Mouse (Mus musculus) ES-Bruce4 (cell line): ENCODE data around the gene Rilpl1. TPM values are rescaled to one million over a fixed set of nuclear protein-coding genes. Genes with fewer than 3 reads are reported as not detected.
A peak's percentile ranks its signal among the peaks of the same experiment; 100 is the strongest.

ENCODE experiments used
- H3K27ac ChIP-seq: 2 replicates; pipeline ENCODE4 v1.5.1; 2012; ENCODE audit warnings: low read length, inconsistent platforms; ENCODE audit not compliant: insufficient read depth
- H3K27me3 ChIP-seq: 2 replicates; pipeline ENCODE4 v1.6.1; 2012; ENCODE audit warnings: mild to moderate bottlenecking, low read length, inconsistent platforms; ENCODE audit not compliant: control insufficient read depth, poor library complexity, insufficient read depth, severe bottlenecking
- H3K36me3 ChIP-seq: 2 replicates; pipeline ENCODE4 v1.6.1; 2012; ENCODE audit warnings: inconsistent platforms, mild to moderate bottlenecking, low read length, moderate library complexity; ENCODE audit not compliant: control insufficient read depth, poor library complexity, insufficient read depth, severe bottlenecking
- H3K4me1 ChIP-seq: one replicate; pipeline ENCODE4 v1.8.1; 2011; ENCODE audit warnings: low read length; ENCODE audit not compliant: control insufficient read depth, insufficient read depth
- H3K4me3 ChIP-seq: 2 replicates; pipeline ENCODE4 v1.5.1; 2011; ENCODE audit warnings: low read depth, mild to moderate bottlenecking, low read length
- H3K9ac ChIP-seq: 2 replicates; pipeline ENCODE4 v1.6.1; 2012; ENCODE audit warnings: low read depth, mild to moderate bottlenecking, inconsistent platforms; ENCODE audit not compliant: poor library complexity, severe bottlenecking
- H3K9me3 ChIP-seq: replicated peaks from 2 replicates; pipeline ENCODE4 v1.6.1; 2012; ENCODE audit warnings: mild to moderate bottlenecking, low read length, inconsistent platforms; ENCODE audit not compliant: control insufficient read depth, poor library complexity, insufficient read depth, severe bottlenecking
- CTCF ChIP-seq: IDR thresholded peaks from one replicate; pipeline ENCODE4 v1.8.1; 2011; ENCODE audit warnings: low read depth, low read length
- EP300 ChIP-seq: IDR thresholded peaks from 2 replicates; pipeline ENCODE4 v1.6.1; 2011; ENCODE audit warnings: low read depth, low read length; ENCODE audit not compliant: insufficient read depth
- POLR2A ChIP-seq: IDR thresholded peaks from one replicate; pipeline ENCODE4 v1.8.1; 2011; ENCODE audit warnings: low read length; ENCODE audit not compliant: insufficient read depth
- polyA plus RNA-seq: library from polyadenylated mRNA; stranded (reverse); fragments of >200 nt; gene quantifications from 2 replicates; pipeline ENCODE4 v1.2.4, GENCODE M21; 2011; ENCODE audit warnings: low read depth; ENCODE audit not compliant: missing spikeins, insufficient read depth, insufficient read length

Rilpl1 gene
- polyA plus RNA-seq, 1 experiment: 18.0 TPM

DNA sequence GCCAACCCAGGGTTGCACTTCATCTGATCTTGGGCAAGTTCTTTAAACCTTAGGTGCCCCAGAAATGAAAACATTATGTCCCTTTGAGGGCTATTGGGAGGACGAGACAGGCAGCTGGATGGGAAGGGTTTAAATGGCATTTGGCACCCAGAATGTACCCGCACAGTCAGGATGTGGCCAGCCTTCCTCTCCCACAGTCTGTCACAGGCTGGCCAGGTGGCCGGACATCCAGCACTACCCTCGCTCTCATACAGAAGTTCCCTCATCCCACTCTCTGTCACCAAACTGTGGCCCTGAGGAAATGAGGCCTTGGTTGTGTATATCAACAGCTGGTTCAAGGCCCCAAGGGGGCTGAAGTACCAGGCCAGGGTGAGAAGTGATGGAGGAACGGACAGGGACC lies 6.2 kb downstream of the Rilpl1 start:
- TF ChIP-seq CTCF (no peak), EP300 (no peak), POLR2A (no peak)
- no peaks in the 10 kb centered on the region for H3K27me3 ChIP-seq
- H3K9ac ChIP-seq: no peak overlapping the region
- no peaks in the 10 kb centered on the region for H3K4me1 ChIP-seq
- no peak overlapping the region for H3K27ac ChIP-seq
- H3K4me3 ChIP-seq: no peak overlapping the region
- H3K36me3 ChIP-seq: no peaks in the 10 kb centered on the region; the same call in 1 of the 2 replicates
- no peaks in the 10 kb centered on the region for H3K9me3 ChIP-seq

DNA sequence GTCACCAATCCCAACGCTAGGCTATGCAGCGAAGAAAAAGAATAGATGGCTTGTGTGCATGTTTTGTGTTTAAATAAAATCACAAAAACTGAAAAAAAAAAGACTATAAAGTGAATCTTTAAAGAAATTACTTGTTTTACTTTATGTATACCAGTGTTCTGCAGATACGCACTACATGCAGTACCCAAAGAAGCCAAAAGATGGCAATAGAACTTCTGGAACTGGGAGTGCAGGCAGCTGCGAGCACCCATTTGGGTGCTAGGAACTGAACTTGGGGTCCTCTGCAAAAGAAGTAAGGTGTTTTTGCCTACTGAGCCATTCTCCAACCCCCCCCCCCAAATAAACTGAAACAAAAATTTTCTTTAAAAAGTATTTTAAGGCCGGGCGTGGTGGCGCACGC lies 8.2 kb downstream of the Rilpl1 start:
- no peaks in the 10 kb centered on the region for H3K27me3 ChIP-seq
- no peaks in the 10 kb centered on the region for H3K4me1 ChIP-seq
- H3K27ac ChIP-seq: no peak overlapping the region
- H3K9ac ChIP-seq: no peak overlapping the region
- H3K4me3 ChIP-seq: no peak overlapping the region
- H3K9me3 ChIP-seq: no peaks in the 10 kb centered on the region
- H3K36me3 ChIP-seq: no peaks in the 10 kb centered on the region; the same call in 1 of the 2 replicates
- TF ChIP-seq CTCF (peak; percentile 37), POLR2A (no peak)

DNA sequence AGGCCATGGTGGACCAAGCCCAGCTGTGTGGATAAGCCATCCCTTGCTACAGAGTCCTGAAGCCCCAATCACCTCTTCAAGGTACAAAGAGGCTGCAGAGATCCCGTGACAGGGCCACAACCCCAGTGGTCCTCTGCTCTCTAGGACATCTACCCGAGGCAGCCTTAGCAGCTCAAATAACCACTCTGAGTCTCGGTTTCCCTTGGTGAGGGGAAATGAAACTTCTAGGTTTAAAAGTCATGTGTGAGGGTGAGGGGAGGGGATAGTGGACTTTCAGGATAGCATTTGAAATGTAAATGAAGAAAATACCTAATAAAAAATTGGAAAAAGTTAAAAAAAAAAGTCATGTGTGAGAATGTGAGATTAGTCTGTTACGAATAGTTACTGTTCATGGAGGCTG lies 9.6 kb downstream of the Rilpl1 start:
- no peaks in the 10 kb centered on the region for H3K36me3 ChIP-seq
- no peak overlapping the region for H3K27ac ChIP-seq
- H3K4me3 ChIP-seq: no peak overlapping the region
- no peaks in the 10 kb centered on the region for H3K27me3 ChIP-seq
- TF ChIP-seq CTCF (no peak), POLR2A (no peak), EP300 (no peak)
- no peaks in the 10 kb centered on the region for H3K4me1 ChIP-seq
- no peaks in the 10 kb centered on the region for H3K9me3 ChIP-seq
- H3K9ac ChIP-seq: no peak overlapping the region

DNA sequence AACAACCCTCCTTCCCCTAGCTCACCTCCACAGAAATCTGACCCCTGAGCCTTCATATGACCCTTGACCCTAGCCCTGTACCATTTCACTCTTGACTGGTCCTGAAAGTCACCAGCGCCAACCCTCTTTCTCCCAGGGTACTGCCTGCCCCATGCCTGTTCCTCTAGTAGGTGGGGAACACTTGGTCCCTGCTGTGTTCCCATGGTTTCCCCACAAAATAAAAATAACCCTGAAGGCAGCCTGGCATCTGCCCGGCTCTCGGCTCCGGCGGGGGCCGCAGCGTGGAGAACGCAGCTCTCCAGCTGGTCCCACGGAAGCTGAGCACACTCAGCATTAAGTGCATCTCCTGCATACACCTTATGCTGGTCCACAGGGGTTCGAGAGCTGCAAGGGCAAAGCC lies 12.5 kb downstream of the Rilpl1 start:
- TF ChIP-seq POLR2A (no peak), EP300 (no peak), CTCF (no peak)

DNA sequence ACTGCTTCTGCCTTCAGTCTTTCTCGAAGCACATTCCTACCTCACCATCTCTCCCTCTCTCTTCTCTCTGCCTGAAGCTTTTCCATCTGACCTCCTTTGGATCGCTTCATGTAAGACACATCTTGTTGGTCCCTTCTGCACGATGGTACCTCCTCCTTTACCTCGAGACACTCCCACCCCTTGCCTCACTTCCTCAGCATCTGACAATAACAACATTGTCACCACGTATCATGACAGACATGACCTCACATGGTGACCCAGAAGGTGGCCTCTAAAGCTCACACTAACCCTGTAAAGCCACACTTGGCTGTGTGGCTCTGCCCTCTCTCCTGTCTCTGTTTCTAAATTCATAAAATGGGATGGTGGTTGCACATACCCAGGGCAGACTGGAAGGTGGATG lies 15.4 kb downstream of the Rilpl1 start:
- Histone ChIP-seq H3K36me3 (no peaks in the 10 kb centered on the region), H3K4me1 (no peaks in the 10 kb centered on the region), H3K9ac (no peak overlapping the region), H3K27me3 (no peaks in the 10 kb centered on the region), H3K4me3 (no peak overlapping the region), H3K27ac (no peak overlapping the region), H3K9me3 (no peaks in the 10 kb centered on the region)
- TF ChIP-seq POLR2A: no peak
- no peak for TF ChIP-seq EP300
- TF ChIP-seq CTCF: no peak

More for the DNA sequence above, 12.5 kb downstream of the Rilpl1 start:
- H3K27ac ChIP-seq: no peak overlapping the region
- H3K9me3 ChIP-seq: no peaks in the 10 kb centered on the region
- H3K4me1 ChIP-seq: no peaks in the 10 kb centered on the region
- no peaks in the 10 kb centered on the region for H3K27me3 ChIP-seq
- no peak overlapping the region for H3K9ac ChIP-seq
- H3K4me3 ChIP-seq: no peak overlapping the region
- H3K36me3 ChIP-seq: no peaks in the 10 kb centered on the region

DNA sequence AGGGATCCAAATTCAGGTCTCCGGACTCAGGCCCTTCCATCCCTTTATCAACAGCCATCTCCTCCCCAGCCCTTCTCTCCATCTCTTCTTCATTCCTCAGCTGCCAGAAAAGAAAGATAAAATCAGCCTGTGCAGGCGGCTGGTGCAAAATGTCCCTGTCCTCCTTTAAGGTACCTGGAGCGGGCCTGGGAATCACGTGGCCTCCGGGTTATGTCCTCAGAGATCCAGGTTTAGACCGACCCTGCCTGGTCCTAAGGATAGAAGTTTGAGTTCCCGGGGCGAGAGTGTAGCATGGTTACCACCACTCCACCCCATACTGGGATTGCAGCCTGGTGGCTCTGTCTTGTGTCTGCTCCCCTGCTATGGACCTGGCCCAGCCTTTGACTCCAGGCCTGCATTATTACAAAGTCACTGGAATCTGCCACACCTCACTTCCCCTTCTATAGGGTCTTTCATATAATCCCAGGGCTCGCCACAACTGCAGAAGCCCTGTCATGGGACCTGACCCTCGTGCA lies 20.6 kb downstream of the Rilpl1 start:
- Histone ChIP-seq H3K27ac (no peak overlapping the region), H3K36me3 (no peaks in the 10 kb centered on the region), H3K27me3 (no peaks in the 10 kb centered on the region), H3K9ac (no peak overlapping the region), H3K4me3 (no peak overlapping the region), H3K4me1 (peaks cover 1% of the 10 kb centered on the region), H3K9me3 (no peaks in the 10 kb centered on the region)
- TF ChIP-seq POLR2A (no peak), CTCF (no peak), EP300 (no peak)
